Mouse (Mus musculus) heart, postnatal 36 days (tissue): ENCODE measurements around the gene Trim43b. TPM values are rescaled to one million over a fixed set of nuclear protein-coding genes. Genes with fewer than 3 reads are reported as not detected.
"Not testable (repeated sequence)": the region's sequence is repeated elsewhere in the genome, so short reads cannot be mapped to it uniquely, and the experiment has no call there.

Experiments
- DNase-seq, 2 experiments: peaks; one replicate each; pipeline ENCODE4 v3.0.0; 2021 to 2022
- intact Hi-C: fragments of 180-260 bp; cut with DNase I; formaldehyde crosslinking; loops from one replicate; pipeline ENCODE4 v1.15.1; 2025
- total RNA-seq, 2 experiments: library from RNA; stranded (reverse); gene quantifications; 2 replicates each; pipeline ENCODE4 v1.2.3; 2021

Gene Trim43b
- total RNA-seq: under 1 TPM in 1 of 2 experiments, not detected in 1; 0.22 TPM

DNA sequence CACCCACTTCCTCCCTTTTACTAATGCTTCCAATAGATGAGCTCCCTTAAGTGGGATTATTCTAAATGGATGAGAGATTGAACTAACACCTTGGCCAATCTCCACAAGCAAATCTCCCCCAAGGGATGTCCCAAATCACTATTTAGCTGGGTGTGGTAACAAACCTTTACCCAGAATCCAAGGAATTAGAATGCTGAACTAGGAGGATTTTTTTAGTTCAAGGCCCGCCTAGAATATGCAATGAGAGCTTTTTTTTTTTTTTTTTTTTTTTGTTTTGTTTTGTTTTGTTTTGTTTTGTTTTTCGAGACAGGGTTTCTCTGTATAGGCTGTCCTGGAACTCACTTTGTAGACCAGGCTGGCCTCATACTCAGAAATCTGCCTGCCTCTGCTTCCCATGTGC, at the start of gene Trim43b:
TSS of gene Trim43b (minus strand) at position 101 of the 400 bp plus-strand sequence.
- DNase-seq, intact Hi-C loops: not testable (repeated sequence)

DNA sequence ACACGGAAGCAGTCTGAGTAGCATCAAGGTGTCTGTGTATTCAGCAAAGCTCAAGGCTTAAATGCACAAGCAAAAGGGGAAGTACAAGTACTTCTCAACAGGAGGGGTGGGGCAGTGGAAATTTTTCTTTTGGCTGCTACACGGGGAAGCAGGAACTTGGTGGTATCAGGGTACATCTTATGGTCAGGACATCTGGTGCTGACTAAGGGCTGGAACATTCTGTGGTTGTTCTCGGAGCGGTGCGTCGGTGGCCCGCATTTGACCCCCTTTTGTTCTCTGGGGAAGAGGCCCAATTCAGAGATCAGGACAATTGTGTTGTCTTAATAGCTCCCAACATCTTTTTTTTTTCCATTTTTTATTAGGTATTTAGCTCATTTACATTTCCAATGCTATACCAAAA, 11.9 kb upstream of the Trim43b start:
- intact Hi-C loops, DNase-seq: not testable (repeated sequence)

DNA sequence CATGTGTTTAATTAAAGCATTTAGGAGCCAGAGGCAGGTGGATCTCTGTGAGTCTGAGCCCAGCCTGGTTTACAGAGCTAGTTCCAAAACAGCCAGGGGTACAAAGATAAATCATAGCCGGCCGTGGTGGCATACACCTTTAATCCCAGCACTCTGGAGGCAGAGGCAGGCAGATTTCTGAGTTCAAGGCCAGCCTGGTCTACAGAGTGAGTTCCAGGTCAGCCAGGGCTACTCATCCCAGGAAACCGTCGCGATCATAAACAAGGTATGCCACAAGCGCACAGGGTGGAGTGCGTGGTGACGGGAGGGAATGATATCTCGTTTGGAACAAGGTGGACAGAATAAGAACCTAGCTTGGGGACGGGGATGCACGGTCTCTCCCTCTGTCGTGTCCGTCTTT, 5.9 kb downstream of the Trim43b start:
- intact Hi-C loops, DNase-seq: not testable (repeated sequence)

DNA sequence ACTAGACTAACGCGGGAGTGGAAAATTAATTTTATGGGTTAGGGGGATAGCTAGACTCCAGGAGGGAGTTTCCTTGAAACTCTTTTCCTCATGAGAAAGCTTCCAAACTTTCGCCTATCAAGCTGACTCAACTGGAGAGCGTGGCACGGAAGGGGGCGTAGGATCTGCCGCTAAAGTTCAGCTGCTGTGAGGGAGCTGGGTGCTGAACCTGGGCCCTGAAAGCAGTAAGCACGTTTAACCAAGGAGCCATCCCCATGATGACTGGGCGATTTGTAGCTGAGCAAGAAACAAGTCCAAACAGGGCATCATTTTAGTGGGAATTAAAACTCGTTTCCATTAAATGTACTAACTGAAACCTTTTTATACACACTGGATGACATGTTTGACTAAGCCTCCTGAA, 13.0 kb downstream of the Trim43b start:
- intact Hi-C loops, DNase-seq: not testable (repeated sequence)

DNA sequence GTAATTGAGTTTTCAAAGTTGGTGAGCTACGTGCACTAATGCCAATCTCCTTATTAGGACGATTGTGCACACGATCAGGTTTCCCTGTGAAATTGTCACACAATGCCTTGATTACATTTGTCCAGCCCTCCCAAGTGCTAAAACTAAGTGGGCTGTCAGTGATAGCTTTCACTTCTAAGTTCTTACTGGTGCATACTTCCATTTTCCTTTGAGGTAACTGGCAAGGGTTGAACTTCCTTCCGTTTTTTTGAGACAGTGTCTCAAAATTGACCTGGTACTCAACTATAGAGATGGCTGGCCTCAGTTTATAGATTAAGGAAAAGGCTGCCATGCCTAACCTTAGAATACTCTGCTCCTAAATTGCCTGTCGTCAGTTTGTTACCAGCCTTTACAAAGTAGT, 16.1 kb downstream of the Trim43b start:
- DNase-seq, intact Hi-C loops: not testable (repeated sequence)

DNA sequence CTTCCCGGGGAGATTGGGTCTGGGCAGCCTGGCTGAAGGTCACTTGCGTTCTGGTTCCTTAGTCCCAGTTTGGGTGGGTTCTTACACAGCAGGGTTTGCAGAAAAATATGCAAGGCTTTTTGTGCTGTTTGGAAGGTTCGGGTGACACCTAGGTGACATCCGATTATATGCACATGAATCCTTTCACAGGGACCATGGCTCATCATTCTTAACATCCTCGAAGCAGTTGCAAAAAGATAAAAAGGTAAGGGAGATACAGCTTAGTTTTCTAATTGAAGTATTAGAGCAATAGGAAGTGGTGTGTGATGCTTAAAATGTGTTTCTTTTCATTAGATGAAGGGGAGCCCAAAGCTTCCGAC, 25.5 kb downstream of the Trim43b start:
- DNase-seq, intact Hi-C loops: not testable (repeated sequence)

DNA sequence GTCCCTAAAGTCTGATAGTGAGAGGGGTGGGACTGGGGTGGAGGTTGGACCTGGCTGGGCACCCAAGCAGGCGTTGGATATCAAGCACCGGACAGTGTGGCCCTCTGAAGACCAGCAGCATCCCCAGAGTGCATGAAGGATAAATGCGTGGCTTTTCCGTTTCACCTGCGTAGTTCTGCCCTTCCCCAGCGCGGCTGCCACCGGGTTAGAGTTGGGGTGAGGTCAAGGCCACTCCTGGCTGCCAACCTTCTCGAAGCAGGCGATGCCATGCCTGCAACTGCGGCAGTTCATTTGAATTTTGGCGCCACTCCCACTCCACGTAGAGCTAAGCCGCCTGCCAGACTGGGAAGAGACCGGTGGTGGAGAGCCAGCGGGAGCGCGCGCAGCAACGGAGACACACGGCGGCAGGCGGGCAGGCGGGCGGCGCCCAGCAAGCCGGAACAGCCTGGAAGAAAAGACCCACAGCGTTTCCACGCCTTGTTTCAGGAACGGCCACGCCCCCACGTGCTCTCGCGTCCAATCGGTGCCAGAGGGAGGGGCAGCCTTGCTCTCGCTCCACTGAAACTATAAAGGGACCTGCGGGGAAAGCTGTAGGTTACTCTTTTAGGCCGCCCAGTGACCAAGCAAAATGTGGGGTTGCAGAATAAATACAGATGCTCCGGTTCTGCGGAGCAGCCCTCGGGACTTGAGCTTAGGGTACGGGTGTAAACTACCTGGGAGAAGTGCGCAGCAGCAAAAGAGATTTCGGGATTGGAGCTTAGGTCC, 26.1 kb downstream of the Trim43b start:
- DNase-seq: peak; percentile 69 to 78
- intact Hi-C loops: not testable (repeated sequence)

Other genes with a start within 250 kb of the Trim43b start
- gene Bcl2a1a, start 135.9 kb downstream of the Trim43b start, total RNA-seq: under 1 TPM in 1 of 2 experiments, not detected in 1; 0.54 TPM
- 1 to 10 TPM in 1 of 2 experiments, not detected in 1; 1.2 TPM for gene Bcl2a1b, start 106.4 kb upstream of the Trim43b start, total RNA-seq
- not detected for gene Gm29094, start 106.5 kb upstream of the Trim43b start, total RNA-seq
- gene Mthfs, start 117.8 kb upstream of the Trim43b start, total RNA-seq: 10 to 100 TPM; 18.9 to 22.8 TPM